Mouse (Mus musculus) mouse trophoblast stem cell (cell line): ENCODE data around the gene Sart3.

Experiments
- in situ Hi-C, 2 experiments: fragments of 300-500 bp; cut with MseI, MboI; formaldehyde crosslinking; loops; 2 replicates in 1 of 2; 3 replicates in 1 of 2; pipeline ENCODE4 v1.15.1; 2025

The Sart3 gene

DNA sequence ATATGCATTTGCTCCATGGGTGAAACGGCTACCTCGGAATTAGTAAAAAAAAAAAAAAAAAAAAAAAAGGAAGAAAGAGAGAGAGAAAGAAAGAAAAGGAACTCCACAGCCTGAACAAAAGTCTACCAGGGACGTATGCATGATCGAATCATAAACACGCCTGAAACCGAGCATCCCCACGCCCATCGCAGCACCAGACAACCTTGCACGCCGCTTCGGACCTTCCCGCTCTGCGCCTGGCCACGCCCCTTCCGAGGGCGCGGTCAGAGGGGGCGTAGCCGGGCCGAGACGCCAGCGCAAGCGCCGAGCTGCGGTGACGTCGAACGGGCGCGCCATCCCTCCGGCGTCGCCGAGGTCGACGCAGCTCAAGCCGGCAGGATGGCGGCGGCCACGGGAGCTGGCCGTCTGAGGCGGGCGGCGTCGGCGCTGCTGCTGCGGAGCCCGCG, at the start of gene Sart3, which contains the start of gene Iscu:
Gene Sart3 (minus strand): TSS at position 61 of the 446 bp plus-strand sequence.
Gene Iscu (plus strand): TSS at position 299 of the 446 bp plus-strand sequence.
- in situ Hi-C loops: loop anchor here in 1 of 2 experiments (5.0 kb wide), 1 partner anchor 35 kb away; no protein-coding TSS in a partner anchor

DNA sequence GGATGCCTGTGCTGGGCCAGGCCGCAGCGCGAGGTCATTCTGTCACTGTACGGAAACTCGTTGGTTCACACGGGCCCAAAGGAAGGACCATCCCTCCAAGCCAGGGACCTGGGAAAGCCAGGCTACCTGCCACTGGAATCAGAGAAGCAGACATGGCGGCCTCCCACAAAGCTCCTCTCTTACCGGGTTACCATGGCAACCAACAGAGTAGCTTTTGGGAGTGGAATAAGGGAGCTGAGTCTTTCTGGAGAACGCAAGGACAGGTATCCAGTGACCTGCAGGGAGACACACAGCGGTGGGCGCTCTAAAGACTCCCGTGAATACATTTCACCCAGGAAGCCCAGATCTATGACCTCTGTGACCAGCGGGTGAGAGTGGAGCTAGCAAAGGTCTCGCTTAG, 46.3 kb upstream of the Sart3 start:
- in situ Hi-C loops: no loop called here

DNA sequence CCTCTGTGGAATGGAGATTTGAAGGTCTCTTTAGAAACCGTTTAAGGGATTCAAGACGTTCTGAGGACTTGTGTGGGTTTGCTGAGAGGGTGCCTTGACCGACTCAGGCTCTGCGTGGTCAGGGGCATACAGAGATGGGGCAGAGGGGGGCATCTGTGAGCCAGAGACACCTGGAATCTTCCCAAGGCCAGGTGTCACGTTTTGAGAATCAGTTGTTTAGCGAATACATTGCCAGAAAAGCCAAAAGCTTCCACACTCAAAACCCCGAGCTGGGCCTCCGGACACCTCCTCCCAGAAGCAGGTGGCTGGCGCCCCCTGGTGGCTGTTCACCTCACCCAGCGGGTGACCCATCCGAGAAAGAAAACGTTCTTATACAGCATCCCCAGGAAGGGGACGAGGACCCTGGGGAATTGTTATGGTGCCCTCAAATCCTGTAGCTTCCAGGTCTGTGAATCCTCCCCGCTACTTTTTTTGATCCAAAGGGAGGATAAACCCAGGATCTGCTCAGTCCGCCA, 43.4 kb upstream of the Sart3 start:
- in situ Hi-C loops: no loop called here

DNA sequence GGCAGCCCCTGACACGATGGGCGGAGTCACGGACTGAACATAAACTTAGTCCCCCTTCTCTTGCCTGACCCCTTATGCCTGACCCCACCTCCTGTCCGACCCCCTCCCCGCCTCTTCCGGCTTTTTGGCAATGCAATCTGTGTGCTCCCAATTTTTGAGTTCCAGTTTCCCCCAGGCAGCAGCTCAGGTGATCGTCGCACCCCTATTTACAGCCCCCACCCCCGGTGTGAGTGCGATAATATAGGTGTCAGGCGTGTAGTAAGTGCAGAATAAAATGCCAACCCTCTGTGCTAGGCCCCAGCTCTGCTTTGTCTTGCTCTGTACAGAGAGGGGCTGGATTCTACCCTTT, 42.7 kb upstream of the Sart3 start:
- in situ Hi-C loops: no loop called here

DNA sequence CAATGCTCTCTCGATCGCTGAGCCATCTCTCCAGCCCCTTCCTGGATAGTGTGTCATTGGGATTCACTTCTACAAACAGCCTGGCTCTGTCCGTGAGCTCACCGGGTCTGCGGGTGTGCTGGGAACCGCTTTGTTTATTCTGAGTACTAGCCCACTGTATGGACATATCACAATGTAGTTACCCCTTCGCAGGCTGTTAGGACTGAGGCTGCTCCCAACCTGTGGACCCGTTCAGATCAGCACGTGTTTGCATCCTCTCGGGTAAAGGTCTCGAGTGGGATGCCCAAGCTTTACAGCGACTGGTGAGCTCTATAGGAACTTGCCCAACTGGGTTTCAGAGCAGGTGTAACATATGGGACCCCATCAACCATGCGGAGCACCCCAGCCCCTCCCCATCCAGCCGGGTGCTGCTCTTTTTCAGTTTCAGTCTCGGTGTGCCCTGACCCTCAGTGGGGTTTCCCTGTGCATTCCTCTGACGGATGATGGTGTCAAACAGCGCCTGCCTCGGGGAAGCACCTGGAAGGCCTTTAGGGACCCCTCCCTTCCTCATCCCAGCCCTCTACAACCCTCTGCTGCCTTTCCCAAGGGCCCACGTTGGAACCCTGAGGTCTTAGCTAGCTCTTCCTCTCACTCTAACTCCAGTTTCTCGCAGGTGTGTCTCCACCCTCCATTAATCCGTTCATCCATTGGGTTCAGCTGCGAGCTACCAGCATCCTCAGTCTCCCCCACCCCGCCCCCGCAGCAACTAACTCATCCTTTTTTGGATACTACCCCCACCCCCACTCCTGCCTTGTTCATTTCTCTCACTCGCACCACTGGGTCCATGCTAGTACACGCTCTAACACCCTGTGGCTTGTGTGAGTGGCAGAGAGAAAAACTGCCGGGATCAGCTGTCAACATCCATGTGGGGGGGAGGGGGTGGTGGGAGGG, 42.1 kb upstream of the Sart3 start:
- in situ Hi-C loops: loop anchor here in 1 of 2 experiments (5.0 kb wide), 1 partner anchor 37 kb away; no protein-coding TSS in a partner anchor

DNA sequence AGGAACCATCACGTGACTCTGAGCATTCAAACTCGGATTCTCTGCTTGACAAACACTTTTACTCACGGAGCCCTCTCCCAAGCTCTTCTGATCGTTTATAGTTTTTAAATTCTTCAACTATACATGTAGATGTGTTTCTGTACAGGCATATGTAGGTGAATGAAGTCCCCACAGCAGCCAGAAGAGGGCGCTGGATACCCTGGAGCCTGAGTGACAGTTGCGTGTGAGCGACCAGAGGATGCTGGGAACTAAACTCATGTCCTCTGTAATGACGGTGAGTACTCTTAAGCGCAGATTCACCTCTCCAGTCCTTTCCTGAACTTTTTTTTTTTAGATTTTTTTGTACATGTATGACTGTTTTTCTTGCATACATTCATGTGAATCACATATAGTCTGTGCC, 41.3 kb upstream of the Sart3 start:
- in situ Hi-C loops: loop anchor here in 1 of 2 experiments (5.0 kb wide), 1 partner anchor 36 kb away; no protein-coding TSS in a partner anchor

DNA sequence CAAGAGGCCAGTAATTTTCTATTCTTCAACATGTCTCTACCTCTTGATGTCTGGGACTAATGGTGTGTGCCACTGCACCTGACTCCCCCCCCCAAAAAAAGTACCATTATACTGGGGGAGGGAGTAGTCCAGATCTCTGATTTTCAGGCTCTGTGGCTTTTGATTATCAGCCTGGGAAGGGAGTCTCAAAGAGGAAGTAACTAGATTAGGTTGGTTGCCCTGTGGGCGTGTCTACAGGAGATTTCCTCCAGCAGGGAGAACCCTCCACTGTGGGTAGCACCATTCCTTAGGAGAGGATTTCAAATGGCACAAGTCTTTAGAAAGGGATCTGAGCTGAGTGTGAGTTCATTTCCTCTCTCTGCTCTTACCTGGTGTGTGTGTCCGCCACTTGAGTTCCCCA, 40.3 kb upstream of the Sart3 start:
- in situ Hi-C loops: loop anchor here in 1 of 2 experiments (5.0 kb wide), 1 partner anchor 35 kb away; no protein-coding TSS in a partner anchor

DNA sequence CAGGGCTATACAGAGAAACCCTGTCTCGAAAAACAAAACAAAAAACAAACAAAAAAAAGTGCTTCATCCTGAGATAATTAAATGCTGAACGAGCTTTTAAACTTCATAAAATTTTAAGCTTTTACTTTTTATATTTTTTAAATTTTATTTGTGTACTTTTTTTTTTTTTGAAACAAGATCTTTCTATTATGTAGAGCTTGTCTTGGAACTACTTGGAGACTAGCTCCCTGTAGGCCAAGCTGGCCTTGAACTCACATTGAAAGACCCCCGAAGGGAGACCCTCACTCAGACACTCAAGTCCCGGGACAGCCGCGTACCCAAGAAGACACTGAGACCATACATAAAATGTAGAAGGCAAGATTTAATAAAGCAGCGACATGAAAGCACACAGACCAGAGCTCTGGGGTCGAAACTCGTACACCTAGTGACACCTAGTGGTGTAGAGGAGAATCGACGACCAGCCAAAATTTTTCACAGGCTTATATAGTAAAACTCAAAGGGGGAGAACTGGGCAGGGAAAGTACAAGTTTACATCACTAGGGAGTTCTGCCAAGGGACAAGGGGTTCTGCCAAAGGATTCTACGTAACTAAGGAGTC, 39.6 kb upstream of the Sart3 start:
- in situ Hi-C loops: loop anchor here in 1 of 2 experiments (5.0 kb wide), 1 partner anchor 35 kb away; no protein-coding TSS in a partner anchor

DNA sequence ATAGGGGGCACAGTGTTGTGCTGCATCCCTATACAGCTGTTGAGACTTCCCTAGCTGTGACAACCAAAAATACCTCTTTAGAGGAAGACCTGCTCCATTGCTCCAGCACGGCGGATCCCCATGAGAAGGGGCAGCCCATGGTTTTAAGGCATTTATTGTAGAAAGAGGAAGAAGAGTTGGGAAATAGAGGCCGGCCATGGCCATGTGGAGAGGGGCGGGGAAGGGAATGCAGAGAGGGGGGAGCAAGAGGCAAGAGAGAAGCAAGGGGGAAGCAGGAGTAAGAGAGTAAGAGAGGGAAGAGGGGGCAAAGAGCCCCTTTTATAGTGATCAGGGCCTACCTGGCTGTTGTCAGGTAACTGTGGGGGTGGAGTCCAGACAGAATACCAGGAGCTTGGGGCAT, 37.8 kb upstream of the Sart3 start:
- in situ Hi-C loops: loop anchor here in 1 of 2 experiments (5.0 kb wide), 1 partner anchor 33 kb away; no protein-coding TSS in a partner anchor

DNA sequence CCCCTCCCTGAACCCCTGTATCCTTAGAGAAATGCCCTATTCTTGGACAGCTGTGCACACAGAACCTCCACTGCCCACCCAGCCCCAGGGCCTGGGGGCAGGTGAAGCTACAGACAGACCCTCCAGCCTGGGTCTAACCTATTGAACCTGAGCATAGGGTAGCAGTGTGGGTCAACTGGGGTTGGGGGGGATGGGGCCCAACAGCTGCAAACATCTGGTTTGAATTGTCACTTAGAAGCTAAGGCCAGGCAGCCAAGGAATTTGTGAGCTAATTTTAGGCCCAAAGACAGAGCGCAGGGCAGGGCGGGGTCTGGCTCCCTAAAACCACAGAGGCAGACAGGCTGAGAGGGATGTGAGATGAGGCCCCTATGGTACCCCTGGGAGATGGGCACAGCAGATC, 35.9 kb upstream of the Sart3 start:
- in situ Hi-C loops: loop anchor here in 1 of 2 experiments (5.0 kb wide), 1 partner anchor 36 kb away; the partner anchor contains the start of genes Iscu and Sart3

DNA sequence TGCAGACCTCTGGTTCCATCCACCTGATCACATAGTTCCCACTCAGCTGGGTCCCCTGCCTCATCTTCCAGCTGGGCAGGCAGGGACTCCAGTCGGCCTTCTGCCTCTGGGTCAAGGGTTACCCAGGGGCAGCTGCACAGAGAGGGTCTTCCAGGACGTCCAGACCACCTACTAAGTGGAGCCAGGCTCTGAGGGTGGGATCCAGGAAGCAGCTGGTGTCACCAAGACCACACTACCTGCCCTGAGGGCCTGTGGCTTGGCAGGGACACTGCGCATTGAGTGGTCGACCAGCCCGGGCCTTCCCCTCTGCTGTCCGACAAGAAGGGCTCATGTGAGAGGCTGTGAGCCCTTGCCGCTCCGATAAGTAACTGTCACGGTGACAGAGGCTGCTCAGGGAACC, 35.4 kb upstream of the Sart3 start:
- in situ Hi-C loops: loop anchor here in 1 of 2 experiments (5.0 kb wide), 1 partner anchor 35 kb away; the partner anchor contains the start of genes Iscu and Sart3

DNA sequence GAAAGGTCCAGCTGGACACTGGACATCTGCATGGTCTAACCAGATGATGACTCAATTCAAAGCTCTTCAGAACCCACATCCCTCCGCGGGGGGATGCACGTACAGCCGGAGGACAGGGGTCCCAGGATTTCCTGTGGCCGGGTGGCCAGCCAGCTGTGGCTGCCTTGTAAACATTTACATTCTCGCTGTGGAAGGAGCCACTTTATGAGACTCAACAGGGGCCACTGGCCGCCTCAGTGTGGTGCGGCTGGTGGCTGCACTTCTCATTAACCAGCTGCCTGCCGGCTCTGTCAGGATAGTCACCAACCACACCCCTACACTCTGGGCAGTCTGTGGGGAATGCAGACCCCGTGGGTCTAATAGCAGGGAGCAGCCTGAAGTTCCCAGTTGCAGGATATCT, 34.1 kb upstream of the Sart3 start:
- in situ Hi-C loops: loop anchor here in 1 of 2 experiments (5.0 kb wide), 1 partner anchor 34 kb away; the partner anchor contains the start of genes Iscu and Sart3

DNA sequence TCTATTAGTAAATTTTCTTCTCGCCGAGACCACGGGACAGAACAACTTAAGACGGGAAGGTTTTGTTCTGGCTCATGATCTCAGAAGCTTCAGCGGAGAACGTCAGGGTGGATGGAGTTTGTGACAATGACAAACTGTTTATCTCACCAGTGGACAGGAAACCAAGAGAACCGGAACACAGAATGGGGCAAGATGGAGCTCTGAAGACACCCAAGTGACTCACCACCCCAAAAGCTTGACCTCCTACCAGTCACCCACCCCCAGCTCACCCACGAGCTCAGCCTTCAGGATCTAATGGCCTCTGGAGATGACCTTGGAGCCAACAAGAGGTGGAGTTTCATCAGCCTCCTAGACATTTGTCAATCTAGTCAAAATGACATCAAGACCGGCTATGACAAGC, 33.0 kb upstream of the Sart3 start:
- in situ Hi-C loops: loop anchor here in 1 of 2 experiments (5.0 kb wide), 1 partner anchor 33 kb away; the partner anchor contains the start of genes Iscu and Sart3

DNA sequence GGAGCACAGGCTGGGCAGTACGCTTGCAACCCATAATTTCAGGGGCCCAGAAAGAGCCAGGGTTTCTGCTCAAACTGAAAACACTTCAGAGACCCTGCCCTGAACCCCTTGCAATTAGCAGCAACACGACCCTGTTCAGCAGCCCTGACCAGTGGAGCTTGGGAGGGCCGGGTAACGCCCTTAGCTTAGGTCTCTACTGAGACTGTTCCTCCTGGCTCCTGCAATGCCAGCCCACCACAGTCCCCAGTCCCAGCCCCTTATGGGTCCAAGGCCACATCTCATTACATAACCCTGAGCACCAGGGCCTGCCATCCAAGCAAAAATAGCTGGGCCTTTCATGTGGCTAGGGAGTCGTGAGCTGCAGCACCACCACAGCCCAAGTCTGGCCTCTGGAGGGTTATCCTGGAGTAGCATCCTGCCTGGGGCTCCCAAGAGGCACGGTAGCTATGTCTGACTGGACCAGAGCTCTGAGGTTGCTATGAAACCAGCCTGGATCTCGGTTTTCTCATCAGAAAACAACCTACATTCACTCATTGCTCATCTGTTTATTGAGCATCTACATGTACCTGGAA, 32.2 kb upstream of the Sart3 start:
- in situ Hi-C loops: no loop called here

DNA sequence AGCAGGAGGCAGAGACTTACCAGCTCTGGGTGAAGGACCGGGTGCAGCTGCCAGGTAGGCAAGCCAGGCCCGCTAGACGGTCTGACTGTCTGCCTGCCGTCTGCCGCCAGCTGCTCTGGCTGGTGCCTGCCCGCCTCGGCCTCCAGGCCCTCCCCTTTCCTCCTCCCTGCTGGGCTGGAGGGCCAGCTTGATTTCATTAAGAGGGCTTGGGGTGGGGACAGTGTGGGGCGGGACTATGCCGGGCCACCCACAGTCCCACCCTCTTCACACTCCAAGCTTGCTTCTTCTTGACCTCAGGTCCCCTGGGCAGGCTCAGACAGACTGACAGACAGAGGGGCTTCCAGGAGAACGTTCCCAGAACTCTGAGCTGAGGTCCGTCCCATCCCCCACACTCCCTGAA, 28.0 kb upstream of the Sart3 start, which contains the start of gene Tmem119:
Gene Tmem119 (minus strand): TSS at position 237 of the 400 bp plus-strand sequence.
- in situ Hi-C loops: no loop called here

DNA sequence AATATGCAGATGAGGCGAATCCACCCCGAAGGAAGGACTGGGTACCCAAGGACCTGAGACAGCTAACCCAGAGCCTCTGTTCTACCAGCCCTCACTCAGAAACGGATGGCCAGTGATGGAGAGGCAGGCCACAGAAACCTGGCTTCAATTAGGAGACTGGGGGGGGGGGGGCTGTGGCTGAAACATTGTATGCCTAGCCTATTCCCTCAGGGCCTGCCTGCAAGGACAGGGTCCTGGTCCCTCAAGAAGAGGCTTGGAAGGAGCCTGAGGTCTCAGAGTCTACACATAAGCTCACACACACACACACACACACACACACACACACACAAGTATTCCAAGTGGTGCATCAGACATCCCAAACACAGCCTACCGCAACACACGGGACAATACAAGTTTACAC, 27.4 kb upstream of the Sart3 start:
- in situ Hi-C loops: no loop called here

DNA sequence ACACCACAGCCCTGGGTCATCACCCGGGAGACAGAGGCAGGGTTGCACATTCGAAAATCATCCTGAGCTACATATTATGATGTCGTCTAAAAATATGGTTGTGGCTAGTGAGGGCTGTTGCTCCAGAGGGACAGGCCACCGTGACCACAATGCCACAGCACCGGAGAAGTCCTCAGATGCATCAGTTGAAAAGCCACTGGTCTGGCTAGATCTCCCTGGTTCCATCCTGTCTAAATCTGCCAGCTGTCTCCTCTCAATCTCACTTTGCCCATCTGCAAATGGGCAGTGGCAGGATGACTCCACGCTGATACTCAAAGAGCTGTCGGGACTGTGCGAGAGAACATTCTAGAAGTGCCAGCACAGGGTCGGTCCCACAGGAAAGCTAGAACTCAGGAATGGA, 26.2 kb upstream of the Sart3 start:
- in situ Hi-C loops: no loop called here

DNA sequence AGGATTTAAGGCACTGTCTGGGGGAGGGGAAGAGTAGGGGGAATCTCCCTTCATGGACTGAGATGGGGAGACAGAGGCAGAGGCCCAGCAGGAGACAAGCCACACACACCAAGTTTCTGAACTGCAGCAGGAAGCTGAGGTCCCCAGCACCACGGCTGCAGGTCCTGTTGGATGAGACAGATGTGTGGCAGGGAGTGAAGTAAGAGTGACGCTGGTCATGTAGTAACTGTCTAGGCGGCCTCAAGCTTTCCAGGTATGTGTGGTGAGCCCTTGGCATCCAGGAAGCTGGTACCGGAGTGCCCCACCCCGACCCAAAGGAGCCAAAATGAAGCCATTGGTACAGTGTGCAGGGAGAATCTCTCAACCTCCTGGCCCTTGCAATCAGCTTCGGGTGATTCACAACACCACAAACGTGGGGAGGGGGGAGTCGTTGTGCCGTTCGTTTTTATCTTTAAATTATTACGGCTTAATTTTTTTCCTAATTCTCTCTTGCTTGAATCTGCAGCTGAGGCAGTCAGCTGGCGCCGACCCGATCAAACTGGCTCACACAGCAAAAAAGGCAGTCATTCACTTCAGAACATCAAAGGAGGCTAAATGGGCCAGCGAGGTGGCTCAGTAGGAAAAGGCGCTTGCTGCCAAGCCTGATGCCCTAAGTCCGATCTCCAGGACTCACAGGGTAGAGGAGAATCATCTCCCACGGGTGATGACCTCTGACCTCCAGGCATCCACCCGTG, 25.0 kb upstream of the Sart3 start:
- in situ Hi-C loops: no loop called here

DNA sequence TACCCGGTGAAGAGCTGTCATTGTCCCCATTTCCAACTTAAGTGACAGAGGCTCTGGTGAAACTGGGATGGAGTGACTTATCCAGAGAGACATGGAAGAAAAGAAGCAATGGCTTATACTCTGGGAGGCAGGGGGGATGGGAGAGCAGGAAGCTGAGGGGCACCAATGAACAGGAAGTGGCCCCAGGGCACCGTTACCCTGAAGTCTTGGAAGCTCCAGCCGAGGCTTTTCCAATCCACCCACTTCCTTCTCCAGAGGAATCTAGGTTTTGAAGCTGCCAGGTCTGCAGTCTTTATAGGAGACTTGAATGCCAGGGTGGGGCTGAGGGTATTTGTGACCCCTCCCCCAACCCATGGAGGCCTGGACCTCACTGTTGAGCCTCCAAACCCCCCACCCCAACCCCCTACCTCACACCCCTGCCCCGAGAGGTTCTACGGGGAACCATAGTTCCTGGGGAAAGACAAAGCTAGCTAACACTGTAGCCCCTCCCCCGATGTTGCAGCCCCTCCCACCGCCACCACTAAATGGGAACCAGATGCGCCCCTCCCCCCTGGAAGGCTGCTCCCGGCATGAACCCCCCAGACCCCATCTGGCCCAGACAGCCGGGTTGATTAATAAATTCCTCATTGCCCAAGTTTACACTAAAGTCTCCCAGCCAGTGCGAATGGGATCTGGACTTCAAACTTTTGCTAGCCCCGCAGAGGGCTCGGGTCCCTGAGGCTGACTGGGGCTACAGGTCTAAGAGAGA, 24.3 kb upstream of the Sart3 start:
- in situ Hi-C loops: no loop called here
